Mouse (Mus musculus) cortical plate, adult 2 months (tissue): Measurements from ENCODE around the gene Prkar2a. TPM values are rescaled to one million over a fixed set of nuclear protein-coding genes. Genes with fewer than 3 reads are reported as not detected.

ENCODE experiments used
- H3K27ac ChIP-seq: fragments of 200-500 bp; 2 replicates; pipeline ENCODE4 v1.5.1; 2012; ENCODE audit warnings: low read length, control low read depth, inconsistent platforms; ENCODE audit not compliant: insufficient read depth
- H3K4me1 ChIP-seq: fragments of 200-500 bp; 2 replicates; pipeline ENCODE4 v1.6.1; 2011; ENCODE audit warnings: low read length; ENCODE audit not compliant: control insufficient read depth, insufficient read depth
- H3K4me3 ChIP-seq: fragments of 200-500 bp; 2 replicates; pipeline ENCODE4 v1.5.1; 2011; ENCODE audit warnings: mild to moderate bottlenecking, low read length, control low read depth; ENCODE audit not compliant: insufficient read depth
- CTCF ChIP-seq: fragments of 200-500 bp; IDR thresholded peaks from 2 replicates; pipeline ENCODE4 v1.5.1; 2011; ENCODE audit warnings: mild to moderate bottlenecking, control low read depth, low read length; ENCODE audit not compliant: insufficient read depth; ENCODE audit errors: extremely low read depth
- POLR2A ChIP-seq: fragments of 200-500 bp; IDR thresholded peaks from 2 replicates; pipeline ENCODE4 v1.6.1; 2011; ENCODE audit warnings: mild to moderate bottlenecking, low read length, control low read depth; ENCODE audit not compliant: insufficient read depth; ENCODE audit errors: extremely low read depth
- polyA plus RNA-seq: library from polyadenylated mRNA; depleted of rRNA; stranded (reverse); fragments of >200 nt; gene quantifications from 2 replicates; pipeline ENCODE4 v1.2.3, GENCODE M21; 2012

Prkar2a gene
- polyA plus RNA-seq, 1 experiment, result 21.2 TPM

- no peak overlapping the region for H3K27ac ChIP-seq
- H3K4me3 ChIP-seq, result no peak overlapping the region
- H3K4me1 ChIP-seq, result no peaks in the 10 kb centered on the region
- TF ChIP-seq POLR2A (no peak), CTCF (no peak)
These were observed 72.4 kb downstream of the Prkar2a start for GRCm38 (mm10) chr9:108761561-108761960.

- Histone ChIP-seq H3K4me3 (no peak overlapping the region), H3K27ac (no peak overlapping the region), H3K4me1 (no peaks in the 10 kb centered on the region)
- TF ChIP-seq POLR2A (no peak), CTCF (no peak)
These were observed 75.9 kb downstream of the Prkar2a start for GRCm38 (mm10) chr9:108764971-108765370.

- TF ChIP-seq POLR2A, result no peak
- no peak for TF ChIP-seq CTCF
- H3K27ac ChIP-seq, result no peak overlapping the region
- H3K4me1 ChIP-seq, result no peaks in the 10 kb centered on the region
- H3K4me3 ChIP-seq, result no peak overlapping the region
These were observed 87.5 kb downstream of the Prkar2a start for GRCm38 (mm10) chr9:108776614-108777013.

- TF ChIP-seq CTCF (no peak), POLR2A (no peak)
- Histone ChIP-seq H3K27ac (no peak overlapping the region), H3K4me1 (no peaks in the 10 kb centered on the region)
These were observed 88.2 kb downstream of the Prkar2a start for GRCm38 (mm10) chr9:108777276-108777675.

GRCm38 (mm10) chr9:108780959-108781358 lies 91.8 kb downstream of the Prkar2a start:
- no peaks in the 10 kb centered on the region; the same call in 1 of the 2 replicates for H3K4me1 ChIP-seq
- no peak overlapping the region for H3K27ac ChIP-seq
- TF ChIP-seq CTCF, result no peak
- no peak overlapping the region for H3K4me3 ChIP-seq

More at GRCm38 (mm10) chr9:108777276-108777675, 88.2 kb downstream of the Prkar2a start:
- H3K4me3 ChIP-seq, result no peak overlapping the region

GRCm38 (mm10) chr9:108781891-108782290 lies 92.8 kb downstream of the Prkar2a start:
- TF ChIP-seq CTCF, result no peak
- TF ChIP-seq POLR2A, result no peak
- H3K4me3 ChIP-seq, result no peak overlapping the region
- no peak overlapping the region for H3K27ac ChIP-seq
- H3K4me1 ChIP-seq, result peaks cover 3% of the 10 kb centered on the region

- H3K27ac ChIP-seq, result no peak overlapping the region
- TF ChIP-seq CTCF (no peak), POLR2A (no peak)
- H3K4me3 ChIP-seq, result peak overlapping the region; percentile 95
- peaks cover 9% of the 10 kb centered on the region for H3K4me1 ChIP-seq
These were observed 93.9 kb downstream of the Prkar2a start for GRCm38 (mm10) chr9:108782836-108783547.

- TF ChIP-seq CTCF (no peak), POLR2A (peak; percentile 71)
- peaks cover 12% of the 10 kb centered on the region for H3K4me1 ChIP-seq
- H3K27ac ChIP-seq, result peak within 1 kb of the TSS; percentile 79
- H3K4me3 ChIP-seq, result peak within 1 kb of the TSS; percentile 95
These were observed 94.7 kb downstream of the Prkar2a start, which contains the start of gene Ip6k2 for GRCm38 (mm10) chr9:108783548-108784463. Ip6k2 (plus strand) TSS chr9:108783796.

- TF ChIP-seq POLR2A, result no peak
- no peak for TF ChIP-seq CTCF
- Histone ChIP-seq H3K4me1 (peaks cover 15% of the 10 kb centered on the region), H3K4me3 (peak overlapping the region; percentile 95), H3K27ac (no peak overlapping the region)
These were observed 96.3 kb downstream of the Prkar2a start for GRCm38 (mm10) chr9:108785416-108785815.
